Mouse (Mus musculus) urinary bladder, adult 18-20 months (tissue): Measurements from ENCODE around the gene Gm28230.

Experiments used
- DNase-seq, 2 experiments: peaks; one replicate each; pipeline ENCODE4 v3.0.0; 2022; ENCODE audit warnings: low spot score in 2 of 2, mixed read lengths in 2 of 2

Gene Gm28230

DNA sequence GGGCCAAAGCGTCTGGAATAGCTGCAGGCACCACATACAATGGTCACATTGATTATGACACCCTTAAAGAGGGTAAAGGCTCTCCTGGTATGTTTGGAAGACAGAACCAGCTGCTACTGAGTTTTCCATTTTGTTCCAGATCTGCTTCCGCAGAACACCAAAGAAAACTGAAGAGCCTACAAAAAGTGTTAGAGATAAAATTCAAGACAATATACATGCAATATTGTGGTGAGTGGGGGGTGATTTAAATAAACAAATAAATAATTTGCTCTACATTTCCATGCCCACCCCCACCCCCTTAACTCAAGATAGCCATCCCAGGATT is 12.9 kb downstream of the Gm28230 start:
- no peak for DNase-seq

DNA sequence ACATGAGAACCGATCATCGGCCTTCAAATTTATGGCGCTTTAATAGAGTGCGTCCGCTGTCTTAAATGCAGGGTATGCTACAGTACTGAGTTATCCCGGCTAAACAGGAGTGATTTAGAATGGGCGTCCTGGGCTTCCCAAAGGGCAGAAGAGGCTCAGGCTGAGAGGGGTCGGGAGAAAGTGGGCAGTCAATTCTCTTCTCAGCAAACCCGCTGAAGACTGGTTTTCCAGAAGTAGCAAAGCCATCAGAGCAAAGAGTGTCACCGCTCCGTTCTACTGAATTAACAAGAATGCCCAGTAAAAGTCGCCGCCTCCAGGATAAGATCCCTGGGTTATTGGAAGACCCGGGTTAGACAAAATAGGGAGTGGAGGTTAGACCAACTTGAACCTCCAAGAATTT is 13.3 kb downstream of the Gm28230 start:
- no peak for DNase-seq

DNA sequence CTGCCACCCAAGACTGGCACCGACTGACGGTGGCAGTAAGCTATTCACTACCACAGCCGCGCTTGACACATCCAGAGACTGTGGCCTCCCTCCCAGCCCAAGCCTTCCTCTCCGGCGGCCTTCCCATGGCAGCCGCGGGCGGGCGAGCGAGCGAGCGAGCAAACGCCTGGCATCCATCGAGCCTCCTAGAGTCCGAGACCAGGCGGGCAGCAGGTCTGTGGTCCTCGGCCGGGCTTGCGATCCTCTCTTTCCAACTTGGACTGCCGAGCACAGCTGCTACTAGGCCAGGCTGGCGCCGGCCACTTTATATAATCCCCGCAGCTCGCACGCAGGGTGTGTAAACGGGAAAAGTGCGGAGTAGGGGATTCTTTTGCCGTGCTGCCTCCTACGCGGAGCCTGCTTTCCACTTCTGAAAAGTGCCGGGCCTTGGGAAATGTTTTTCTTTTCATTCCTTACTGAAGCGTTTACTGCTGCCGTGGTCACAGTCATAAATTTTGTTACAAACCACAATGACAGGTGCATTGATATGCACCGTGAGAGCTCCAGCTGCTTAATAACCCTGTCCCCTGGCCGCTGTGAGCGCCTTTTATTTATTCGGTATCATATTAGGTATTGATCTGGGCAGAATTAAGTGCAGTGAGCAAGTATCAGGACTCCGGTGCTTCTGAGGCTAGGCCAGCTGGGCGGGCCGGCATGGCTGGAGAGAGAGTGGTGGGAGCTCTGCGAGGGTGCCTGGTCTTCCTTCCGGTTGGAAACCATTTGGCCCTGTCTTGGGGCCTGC is 14.0 kb downstream of the Gm28230 start:
- DNase-seq, result no peak

DNA sequence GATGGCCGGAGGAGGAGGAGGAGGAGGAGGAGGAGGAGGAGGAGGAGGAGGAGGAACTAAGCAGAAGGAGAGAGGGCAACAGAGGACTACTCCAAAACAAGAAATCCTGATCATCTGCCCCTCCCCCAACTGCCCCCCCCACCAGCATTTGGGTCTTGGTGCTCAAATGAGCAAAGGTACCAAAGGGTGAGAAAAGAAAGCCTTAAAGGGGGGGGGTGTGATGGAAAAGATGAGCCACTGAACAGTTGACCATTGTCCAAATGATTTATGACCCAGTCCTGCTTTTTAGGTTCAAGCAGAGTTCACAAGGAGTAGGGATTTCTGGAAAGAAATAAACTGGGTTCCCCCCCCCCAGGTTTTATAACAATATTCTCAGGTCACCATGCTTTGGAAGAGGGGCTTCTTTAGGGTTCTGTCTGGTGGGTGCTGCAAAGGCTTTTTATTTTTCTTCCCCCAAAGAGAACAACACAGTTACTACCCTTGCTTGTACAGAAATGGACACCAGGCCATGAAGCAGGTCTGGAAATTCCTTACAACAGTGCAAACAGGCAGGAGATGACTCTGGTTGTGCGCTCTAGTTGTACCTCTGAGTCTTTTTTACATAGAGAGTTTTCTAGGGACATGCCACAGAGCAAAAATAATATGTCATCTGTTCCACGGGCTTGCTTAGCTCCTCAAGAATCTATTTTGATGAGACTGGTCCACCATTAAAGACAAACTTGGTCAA is 14.9 kb downstream of the Gm28230 start:
- DNase-seq, result no peak

DNA sequence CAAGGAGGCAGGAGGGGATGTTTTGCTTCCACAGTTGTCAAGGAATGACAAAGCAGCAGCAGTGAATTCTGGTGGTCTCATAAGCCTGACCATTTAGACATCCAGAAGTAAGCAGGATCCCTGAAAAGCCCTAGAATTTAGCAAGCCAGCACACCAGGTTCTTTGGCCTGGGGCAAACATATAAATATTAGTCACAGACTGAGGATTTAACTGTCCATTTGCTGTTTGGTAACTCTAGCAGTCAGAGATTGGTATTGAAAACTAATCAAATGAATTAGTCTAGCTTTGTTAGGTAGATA is 15.4 kb downstream of the Gm28230 start:
- DNase-seq, result no peak

DNA sequence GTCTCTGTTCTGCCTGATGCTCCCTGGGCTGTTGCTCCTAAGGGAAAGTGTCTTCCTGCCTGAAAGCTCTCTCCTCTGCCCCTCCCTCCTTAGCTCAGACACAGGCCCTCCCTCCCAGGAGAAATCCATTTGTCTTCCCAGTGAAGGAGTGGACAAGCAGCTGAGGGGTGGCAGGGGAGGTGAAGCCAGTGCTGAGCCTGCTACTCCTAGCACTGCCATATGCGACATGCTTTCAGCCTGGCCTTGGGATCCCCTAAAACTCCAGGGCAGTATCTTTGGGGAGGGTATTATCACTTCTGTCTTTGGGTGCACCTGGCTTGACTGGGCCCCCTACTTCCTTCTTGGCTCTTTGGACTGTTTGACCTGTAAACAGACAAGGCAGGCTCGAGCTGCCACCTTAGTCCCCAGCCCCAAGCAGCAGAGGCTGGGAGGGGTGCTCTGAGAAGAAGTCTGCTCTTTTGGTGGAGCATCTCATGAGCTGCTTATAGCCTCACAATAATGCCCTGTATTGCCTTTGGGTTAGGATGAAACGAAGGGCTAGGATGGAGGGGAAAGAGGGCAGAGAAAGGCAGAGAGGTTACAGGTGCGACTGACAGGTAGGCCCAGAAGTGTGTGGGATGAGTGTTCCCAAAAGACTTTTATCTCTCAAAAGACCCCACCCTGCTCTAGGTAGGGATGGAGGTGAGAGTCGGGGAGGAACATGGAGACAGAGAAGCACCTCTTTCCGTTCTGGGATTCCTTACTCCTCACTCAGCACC is 19.2 kb downstream of the Gm28230 start:
- DNase-seq, result no peak

DNA sequence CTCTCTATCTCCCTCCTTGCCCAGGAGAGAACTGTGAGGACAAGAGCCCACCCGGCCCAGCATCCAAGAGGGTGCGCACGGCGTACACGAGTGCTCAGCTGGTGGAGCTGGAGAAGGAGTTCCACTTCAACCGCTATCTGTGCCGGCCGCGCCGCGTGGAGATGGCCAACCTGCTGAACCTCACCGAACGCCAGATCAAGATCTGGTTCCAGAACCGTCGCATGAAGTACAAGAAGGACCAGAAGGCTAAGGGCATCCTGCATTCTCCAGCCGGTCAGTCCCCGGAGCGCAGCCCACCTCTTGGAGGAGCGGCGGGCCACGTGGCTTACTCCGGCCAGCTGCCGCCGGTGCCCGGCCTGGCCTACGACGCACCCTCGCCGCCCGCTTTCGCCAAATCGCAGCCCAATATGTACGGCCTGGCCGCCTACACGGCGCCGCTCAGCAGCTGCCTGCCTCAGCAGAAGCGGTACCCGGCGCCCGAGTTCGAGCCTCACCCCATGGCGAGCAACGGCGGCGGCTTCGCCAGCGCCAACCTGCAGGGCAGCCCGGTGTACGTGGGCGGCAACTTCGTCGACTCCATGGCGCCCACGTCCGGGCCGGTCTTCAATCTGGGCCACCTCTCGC is 19.9 kb downstream of the Gm28230 start:
- no peak for DNase-seq

DNA sequence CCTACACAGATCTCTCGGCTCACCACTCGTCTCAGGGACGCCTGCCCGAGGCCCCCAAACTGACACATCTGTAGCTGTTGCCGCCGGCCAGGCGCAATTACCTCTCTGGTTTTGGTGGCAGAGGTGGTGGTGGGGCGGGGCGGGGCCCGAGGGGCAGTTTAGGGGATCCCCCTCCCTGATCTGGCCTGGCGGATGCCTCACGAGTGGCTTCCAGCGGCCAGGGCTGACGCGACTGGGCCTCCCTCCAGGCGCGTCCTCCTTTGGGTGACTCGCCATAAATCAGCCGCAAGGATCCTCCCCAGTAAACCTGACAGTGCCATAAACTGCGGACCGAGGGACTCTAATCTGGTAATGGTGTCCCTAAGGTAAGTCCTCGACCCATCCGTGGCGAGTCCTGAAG is 20.5 kb downstream of the Gm28230 start:
- no peak for DNase-seq

DNA sequence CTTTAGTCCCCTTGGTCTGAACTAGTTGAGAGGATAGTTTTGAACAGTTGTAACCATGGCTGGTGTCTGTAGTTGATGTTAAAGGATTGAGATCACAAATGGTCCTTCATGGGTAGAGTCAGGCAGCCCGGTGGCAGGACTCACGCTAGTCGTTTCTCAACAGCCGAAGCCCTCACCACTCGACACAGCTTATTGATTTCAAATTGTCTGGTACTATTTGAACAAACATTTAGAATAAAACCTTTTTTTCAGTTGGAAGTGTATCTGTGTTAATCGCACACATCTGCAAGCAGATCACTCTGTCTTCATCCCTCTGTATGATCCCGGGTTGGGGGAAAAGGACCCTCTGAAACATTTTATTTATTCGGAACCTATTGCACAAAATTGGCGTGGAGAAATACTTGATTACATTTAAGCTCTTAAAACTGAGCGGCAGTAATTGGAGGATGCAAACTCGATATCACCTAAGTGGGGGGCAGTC is 21.2 kb downstream of the Gm28230 start:
- no peak for DNase-seq

DNA sequence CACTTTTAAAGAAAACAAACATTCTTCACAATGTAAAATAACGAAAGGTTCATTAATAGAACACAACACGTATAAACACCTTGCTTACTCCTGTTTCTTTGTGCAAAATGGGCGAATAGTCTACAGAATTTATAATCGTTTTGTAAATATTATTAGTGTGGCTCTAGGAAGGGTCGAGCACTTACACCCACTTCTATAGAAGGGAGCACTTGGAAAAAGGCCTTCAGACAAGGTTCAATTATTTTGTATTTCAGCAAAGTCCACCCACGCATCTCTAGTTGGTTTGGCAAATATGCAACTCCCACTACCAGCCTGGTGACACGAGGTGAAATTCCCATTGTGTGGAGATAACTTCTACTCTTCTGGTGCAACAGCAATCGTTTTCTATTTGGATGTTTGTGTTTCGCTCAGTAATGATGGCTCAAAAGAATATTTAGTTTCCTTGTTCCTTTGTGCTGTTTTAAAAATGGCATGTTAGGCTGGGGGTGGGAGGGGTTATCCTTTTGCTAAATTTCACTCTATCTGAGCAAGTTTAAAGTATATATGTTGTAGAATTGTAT is 22.0 kb downstream of the Gm28230 start:
- DNase-seq, result no peak

DNA sequence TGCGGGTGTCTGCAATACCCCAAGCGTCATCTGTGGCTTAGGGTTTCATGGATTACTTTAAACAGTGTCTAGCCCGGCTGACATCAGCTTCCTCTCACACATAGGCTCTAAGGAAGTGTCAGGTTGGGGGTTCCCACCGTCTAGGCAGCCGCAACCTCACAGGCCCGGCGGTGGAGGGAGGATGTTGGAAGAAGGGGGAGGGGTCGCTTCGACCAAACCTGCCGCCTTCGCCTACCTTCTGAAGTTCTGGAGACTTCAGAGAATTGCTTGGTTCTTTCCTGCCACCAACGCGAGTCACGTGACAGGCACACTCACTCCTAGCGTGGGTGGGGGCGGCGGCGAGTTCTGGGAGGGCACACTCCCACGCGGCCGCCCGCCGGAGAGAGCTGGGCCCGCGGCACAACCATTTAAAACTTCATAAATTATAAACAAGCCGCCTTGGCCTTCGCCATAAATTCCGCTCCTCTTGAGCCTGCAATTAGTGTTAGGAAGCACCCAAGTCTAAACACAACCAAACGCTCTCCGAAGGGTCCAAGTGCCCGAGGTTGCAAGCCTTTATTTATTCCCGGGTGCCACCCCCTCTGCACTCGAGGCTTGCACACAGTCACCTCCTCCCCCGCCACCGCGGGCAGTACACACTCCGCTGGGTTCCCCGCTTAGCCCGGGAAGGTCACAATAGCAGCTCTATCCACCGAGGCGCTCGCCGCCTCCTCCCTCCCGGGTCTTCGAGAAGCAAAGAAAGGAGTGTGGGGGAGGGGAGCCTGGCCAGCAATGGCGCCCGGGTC is 23.0 kb downstream of the Gm28230 start:
- DNase-seq, result peak in 1 of 2 experiments; percentile 38

DNA sequence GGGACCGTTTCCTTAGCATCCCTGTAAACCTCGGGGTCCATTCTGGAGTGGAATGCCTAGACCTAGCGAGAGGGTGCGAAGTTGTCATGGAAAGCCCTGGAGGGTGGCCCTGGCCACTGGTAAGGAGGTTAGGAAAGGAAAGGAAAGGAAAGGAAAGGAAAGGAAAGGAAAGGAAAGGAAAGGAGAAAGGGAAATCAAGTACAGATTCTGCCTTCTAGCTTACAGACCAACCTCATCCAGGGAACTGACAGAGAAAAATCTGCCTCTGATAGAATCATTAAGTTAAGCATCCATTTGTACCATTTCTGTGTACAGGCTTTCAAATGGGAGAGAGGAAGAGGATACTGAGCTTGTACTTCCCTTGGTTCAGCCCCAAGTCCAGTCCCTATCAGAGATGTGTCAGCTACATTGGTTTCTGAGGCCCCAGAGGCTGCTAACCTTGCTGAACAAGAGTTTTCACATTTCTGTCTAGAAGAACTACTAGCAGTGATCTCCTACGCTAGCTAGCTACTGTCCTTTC is 24.3 kb downstream of the Gm28230 start:
- DNase-seq, result no peak

DNA sequence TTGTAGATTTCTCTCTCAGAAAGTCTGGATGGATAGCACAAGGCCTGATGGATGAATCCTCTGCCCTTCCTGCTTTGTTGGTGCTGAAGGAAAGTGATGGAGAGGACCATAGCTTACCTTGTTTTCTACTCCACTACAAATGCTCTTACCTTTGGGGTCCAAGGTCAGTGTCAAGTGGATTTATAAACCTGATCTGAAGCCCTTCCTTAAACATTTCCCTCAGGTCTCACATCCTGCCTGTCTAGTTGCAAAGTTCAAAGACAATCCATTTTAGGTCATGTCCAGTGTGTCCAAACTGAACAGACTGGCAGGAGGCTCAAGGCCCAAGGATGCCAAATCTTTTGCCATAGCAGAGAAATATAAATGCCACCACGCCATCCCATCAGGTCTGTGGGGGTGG is 25.3 kb downstream of the Gm28230 start:
- DNase-seq, result no peak

DNA sequence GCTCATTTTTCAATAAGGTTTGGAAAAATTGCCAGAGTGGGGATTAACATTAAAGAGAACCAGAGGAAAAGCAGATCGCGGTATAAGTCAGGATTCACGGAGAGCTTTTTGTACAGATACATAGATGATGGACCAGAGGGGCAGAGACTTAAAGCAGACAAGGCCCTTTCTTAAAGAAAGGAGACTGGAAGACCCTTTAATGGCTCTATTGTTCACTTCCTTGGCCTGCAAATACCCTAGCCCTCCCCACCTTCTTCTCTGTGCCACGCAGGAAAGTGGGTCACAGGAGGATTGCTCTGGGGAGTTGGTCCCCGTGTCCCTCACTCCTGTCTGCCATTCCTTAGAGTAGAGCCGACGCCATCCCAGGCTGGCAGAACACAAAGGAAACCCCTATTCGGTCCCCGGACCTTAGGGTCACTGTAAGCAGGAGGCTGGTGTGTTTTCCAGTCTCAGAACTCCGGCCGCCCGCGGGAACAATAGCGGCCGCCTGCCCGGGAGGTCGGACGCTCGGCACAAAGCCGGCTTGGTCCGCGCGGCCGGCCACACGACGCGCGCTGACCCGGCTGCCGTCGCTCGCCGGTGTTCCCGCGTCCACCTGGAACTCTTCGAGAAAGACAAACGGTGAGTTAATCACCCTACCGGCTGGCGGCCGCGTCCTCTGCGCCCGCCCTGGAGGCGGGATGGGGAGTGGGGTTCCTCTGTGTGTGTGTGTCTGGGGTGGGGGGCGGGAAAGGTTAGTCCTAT is 26.1 kb downstream of the Gm28230 start:
- no peak for DNase-seq

DNA sequence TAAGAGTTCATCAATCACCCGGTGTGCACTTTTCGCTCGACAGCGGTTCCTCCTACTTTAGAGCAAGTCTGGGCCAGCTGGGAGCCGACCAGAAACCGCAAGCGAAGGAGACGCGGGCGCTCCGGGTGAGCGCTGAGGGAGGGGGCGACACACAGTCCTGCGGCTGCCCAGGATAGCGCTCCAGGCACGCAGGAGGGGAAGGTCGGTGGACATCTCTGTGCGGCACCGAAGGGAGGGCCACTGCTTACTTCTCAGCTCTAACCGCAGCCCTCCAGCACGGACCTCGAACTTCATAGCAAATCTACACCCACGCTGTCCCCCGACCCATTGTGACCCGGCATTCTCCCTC is 26.6 kb downstream of the Gm28230 start:
- no peak for DNase-seq

DNA sequence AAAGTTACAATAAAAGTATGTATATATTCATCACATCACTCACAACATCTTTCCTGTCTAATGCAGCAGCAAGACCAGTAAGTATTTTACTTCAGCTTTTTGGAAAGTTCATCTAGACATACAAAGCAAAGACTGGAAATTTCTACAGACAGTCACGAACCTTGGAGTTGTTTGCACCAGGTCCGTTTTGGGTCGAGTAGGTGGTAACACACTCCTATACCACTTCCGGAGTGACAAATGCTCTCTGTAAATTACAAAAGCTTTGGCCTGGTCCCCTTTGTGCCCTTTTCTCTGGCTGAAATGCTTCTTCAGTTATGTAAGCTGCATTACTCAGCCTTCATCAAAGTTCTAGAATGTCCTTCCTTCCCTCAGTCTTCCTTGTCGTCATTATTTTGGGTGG is 27.2 kb downstream of the Gm28230 start:
- DNase-seq, result no peak

DNA sequence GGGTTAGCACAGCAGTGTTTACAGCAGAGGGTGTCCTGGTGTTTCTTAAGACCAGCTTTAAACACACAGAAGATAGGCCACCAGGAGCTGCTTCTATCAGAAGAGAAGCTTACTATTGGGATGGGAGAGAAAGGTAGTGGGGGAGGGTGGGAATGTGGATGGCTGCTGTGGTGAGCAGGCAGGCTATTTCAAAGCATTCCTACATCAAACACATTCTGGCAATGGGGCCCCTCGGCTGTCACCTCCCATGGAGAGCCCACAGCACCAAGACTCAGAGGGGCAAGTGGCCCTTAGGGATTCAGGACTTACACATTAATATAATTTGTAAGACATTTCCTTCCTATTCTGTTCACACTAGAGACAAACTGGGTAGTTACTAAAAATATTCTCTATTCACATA is 33.6 kb downstream of the Gm28230 start:
- no peak for DNase-seq

DNA sequence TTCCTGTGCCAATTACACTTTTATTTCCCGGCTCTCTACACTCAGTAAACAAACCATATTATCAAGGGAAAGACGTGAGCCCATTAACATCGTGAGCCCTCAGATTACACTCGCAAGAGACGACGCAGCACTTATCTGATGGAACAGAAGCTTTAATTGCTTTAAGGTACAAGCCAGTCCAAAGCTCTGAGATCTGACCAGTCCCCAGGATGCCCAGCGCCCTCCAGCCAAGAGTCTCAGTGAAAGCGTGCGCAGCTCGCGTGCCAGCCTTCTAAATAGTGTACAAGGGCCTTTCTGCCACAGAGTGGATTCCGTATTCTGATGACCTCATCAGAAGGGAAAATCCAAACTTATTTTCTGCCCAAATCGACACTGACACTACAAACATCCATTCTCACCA is 35.4 kb downstream of the Gm28230 start:
- DNase-seq, result no peak

DNA sequence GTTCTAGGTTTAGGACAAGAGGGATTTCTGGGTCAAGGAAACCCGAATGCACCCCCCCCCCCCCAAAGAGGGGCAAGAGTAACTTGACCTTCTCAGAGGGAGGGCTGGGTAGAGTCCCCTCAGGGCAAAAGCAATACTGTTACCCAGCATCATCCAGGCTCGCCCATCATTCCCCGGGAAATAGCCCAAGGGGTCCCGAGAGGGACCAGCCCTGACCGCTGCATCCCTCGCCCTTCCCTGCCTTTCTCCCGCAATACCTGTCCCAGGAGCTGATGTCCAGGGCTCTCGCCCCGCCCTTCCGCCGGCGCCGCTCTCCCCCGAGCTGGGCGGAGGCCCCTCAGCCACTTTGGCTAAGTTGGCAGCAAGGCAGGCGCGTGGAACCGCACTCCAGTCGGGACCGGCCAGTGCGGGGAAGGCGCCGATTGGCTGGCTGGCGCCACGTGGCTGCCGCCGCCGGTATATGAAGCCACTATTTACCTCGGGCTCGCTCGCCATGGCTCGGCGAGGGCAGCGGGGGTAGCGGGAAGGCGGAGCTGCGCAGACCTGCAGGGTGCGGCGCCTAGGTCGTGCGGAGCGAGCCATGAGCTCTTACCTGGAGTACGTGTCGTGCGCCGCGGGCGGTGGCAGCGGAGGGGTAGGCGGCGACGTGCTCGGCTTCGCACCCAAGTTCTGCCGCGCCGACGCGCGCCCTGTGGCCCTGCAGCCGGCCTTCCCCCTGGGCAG is 36.2 kb downstream of the Gm28230 start, which contains the start of gene Hoxd1:
Hoxd1 (plus strand) TSS at position 459 of the 723 bp plus-strand sequence.
- DNase-seq, result peak; percentile 38 to 67
